Mouse (Mus musculus) brain, embryonic 14.5 days (tissue): ENCODE measurements around the gene Spem1.

Experiments
- CTCF ChIP-seq: fragments of 200-500 bp; IDR thresholded peaks from 2 replicates; pipeline ENCODE4 v1.5.1; 2012; ENCODE audit warnings: inconsistent platforms, mild to moderate bottlenecking, moderate library complexity, borderline replicate concordance; ENCODE audit not compliant: insufficient read depth, insufficient read length; ENCODE audit errors: extremely low read depth
- POLR2A ChIP-seq: fragments of 200-500 bp; IDR thresholded peaks from 2 replicates; pipeline ENCODE4 v1.6.1; 2012; ENCODE audit warnings: mild to moderate bottlenecking, inconsistent platforms, borderline replicate concordance; ENCODE audit not compliant: poor library complexity, insufficient read depth, insufficient read length, severe bottlenecking; ENCODE audit errors: extremely low read depth

DNA sequence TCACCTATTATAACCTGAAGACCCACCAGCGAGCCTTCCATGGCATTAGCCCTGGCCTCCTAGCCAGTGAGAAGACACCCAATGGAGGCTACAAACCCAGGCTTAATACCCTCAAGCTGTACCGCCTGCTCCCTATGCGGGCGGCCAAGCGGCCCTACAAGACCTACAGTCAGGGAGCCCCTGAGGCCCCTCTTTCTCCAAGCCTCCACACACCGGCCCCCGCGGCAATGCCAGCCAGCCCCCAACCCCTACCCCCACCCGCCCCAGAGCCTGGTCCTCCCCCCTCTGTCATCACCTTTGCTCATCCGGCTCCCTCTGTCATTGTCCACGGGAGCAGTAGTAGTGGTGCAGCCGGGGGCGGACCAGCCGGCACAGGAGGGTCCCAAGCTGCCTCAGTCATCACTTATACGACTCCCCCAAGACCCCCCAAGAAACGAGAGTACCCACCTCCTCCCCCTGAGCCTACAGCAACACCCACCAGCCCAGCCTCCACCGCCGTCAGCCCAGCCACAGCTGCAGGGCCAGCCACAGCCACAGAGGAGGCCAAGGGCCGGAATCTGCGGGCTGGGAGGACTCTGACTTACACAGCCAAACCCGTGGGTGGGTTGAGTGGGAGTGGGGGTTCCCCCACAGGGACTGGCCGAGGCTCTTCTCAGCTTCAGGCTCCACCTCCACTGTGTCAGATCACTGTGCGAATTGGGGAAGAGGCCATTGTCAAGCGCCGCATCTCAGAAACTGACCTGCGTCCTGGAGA lies 44.3 kb downstream of the Spem1 start:
- TF ChIP-seq CTCF (no peak), POLR2A (no peak)
